Mouse (Mus musculus) small intestine, adult 2 months (tissue): ENCODE results near the gene Sema6d.

Source experiments
- CTCF ChIP-seq: fragments of 200-500 bp; IDR thresholded peaks from 2 replicates; pipeline ENCODE4 v1.5.1; 2012; ENCODE audit warnings: low read depth, mild to moderate bottlenecking, control low read depth, inconsistent platforms, low read length, moderate library complexity, mixed read lengths; ENCODE audit not compliant: insufficient replicate concordance, insufficient read length; ENCODE audit errors: extremely low read depth
- POLR2A ChIP-seq: fragments of 200-500 bp; IDR thresholded peaks from 2 replicates; pipeline ENCODE4 v1.6.1; 2012; ENCODE audit warnings: low read depth, mild to moderate bottlenecking, control low read depth, inconsistent platforms, low read length, moderate library complexity

DNA sequence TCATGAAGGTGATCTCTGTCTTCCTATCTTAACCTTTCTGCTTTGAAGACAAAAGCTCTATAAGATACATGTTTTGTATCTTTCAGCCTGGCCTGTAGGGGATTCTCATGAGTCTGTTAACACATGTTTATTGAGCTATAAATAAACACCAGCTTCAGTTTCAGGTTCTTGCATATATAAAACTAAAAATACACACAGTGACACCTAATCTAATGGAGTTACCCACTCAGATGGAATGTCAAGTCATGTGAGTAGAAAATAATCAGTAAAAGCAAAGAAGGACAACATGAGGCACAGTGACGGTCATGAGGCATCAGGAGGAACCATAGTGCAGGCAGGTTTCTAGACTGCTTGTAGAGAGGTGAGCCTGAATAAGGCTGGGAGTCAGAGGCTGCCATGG is 319.2 kb downstream of the Sema6d start:
- TF ChIP-seq POLR2A (no peak), CTCF (no peak)
